17 mouse cellular contexts compared by ENCODE assay signal in the genomic region with DNA sequence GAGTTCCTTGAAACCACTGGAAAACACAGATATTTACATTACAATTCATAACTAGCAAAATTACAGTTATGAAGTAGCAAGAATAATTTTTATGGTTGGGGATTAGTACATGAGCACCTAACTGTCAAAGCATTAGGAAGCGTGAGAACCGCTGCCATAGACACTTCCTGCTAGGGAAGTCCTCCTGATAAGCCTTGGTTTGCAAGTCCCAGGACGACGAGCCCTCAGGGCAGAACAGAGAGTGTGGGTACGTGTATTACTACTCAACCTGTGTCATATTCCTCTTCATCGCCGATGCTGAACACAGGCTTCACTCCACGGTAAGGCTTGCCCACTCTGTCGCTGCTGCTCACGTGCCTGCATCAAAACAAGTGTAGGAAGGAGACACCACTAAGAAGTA. TPM values are rescaled to one million over a fixed set of nuclear protein-coding genes. Genes with fewer than 3 reads are reported as not detected.
DNase-seq lines count a peak whose midpoint lies in the region; ATAC-seq lines count a peak whose summit lies in the region.
"Had no signal": no experiment of that assay in that cellular context is flagged by ENCODE, and none has a peak within 500 bp of the region (broad histone marks: within the 10 kb centered on the region; RNA-seq: fewer than 3 reads in every experiment).

No protein-coding gene starts in this region.

- H3K4me3 ChIP-seq in forebrain, embryonic 13.5 days: no peak overlapping the region
- no peak overlapping the region for H3K4me3 ChIP-seq in forebrain, embryonic 10.5 days
- no peak overlapping the region for H3K4me3 ChIP-seq in heart, embryonic 12.5 days
- no peak overlapping the region for H3K4me3 ChIP-seq in kidney, embryonic 14.5 days (ENCODE audit: low read length)
- H3K4me3 ChIP-seq: embryonic facial prominence, embryonic 10.5 days; embryonic facial prominence, embryonic 12.5 days; erythroblast, embryonic 14.5 days had no signal

- no peak overlapping the region for H3K4me2 ChIP-seq in forebrain, embryonic 13.5 days
- no peak overlapping the region for H3K4me2 ChIP-seq in heart, embryonic 12.5 days
- H3K4me2 ChIP-seq in kidney, embryonic 14.5 days (replicated peaks; ENCODE audit: low read depth, low read length): no peak overlapping the region
- H3K4me2 ChIP-seq: embryonic facial prominence, embryonic 12.5 days had no signal

- no peak overlapping the region for H3K9ac ChIP-seq in forebrain, embryonic 13.5 days
- no peak overlapping the region for H3K9ac ChIP-seq in heart, embryonic 12.5 days
- no peak overlapping the region for H3K9ac ChIP-seq in kidney, embryonic 14.5 days (ENCODE audit: low read depth, low read length)
- H3K9ac ChIP-seq: embryonic facial prominence, embryonic 12.5 days had no signal

- peaks cover 28% of the 10 kb centered on the region for H3K36me3 ChIP-seq in forebrain, embryonic 13.5 days (ENCODE audit: poor library complexity, severe bottlenecking)
- peaks cover 34% of the 10 kb centered on the region for H3K36me3 ChIP-seq in forebrain, embryonic 10.5 days (replicated peaks)
- peaks cover 62% of the 10 kb centered on the region for H3K36me3 ChIP-seq in heart, embryonic 12.5 days
- H3K36me3 ChIP-seq in kidney, embryonic 14.5 days (ENCODE audit: control insufficient read depth, insufficient read depth, low read length): peaks cover 34% of the 10 kb centered on the region

- H3K27ac ChIP-seq in forebrain, embryonic 13.5 days: no peak overlapping the region
- H3K27ac ChIP-seq in forebrain, embryonic 10.5 days: no peak overlapping the region
- H3K27ac ChIP-seq in heart, embryonic 12.5 days (ENCODE audit: poor library complexity, severe bottlenecking): no peak overlapping the region
- H3K27ac ChIP-seq in kidney, embryonic 14.5 days (ENCODE audit: low read depth, low read length): no peak overlapping the region
- H3K27ac ChIP-seq: embryonic facial prominence, embryonic 10.5 days; embryonic facial prominence, embryonic 12.5 days had no signal

- no peaks in the 10 kb centered on the region for H3K27me3 ChIP-seq in forebrain, embryonic 13.5 days
- H3K27me3 ChIP-seq in forebrain, embryonic 10.5 days (ENCODE audit: poor library complexity, severe bottlenecking): no peaks in the 10 kb centered on the region
- H3K27me3 ChIP-seq in heart, embryonic 12.5 days (replicated peaks): no peaks in the 10 kb centered on the region
- H3K27me3 ChIP-seq in kidney, embryonic 14.5 days (ENCODE audit: control insufficient read depth, insufficient read depth, low read length): no peaks in the 10 kb centered on the region
- H3K27me3 ChIP-seq: CH12.LX; embryonic facial prominence, embryonic 12.5 days; Patski had no signal

- DNase-seq in forebrain, embryonic 10.5 days (ENCODE audit: extremely low spot score, low spot score): no peak
- DNase-seq in heart, adult 11 months: peak; percentile 68
- no peak for DNase-seq in natural killer cell, adult 2 months (ENCODE audit: low spot score in 2 of 2)
- DNase-seq: adrenal gland, postnatal 25 days; cerebellum, adult 9-11 months had no signal

- 0 out of 2 replicates have a peak, but pooled peaks have one; percentile 8 for ATAC-seq in forebrain, embryonic 13.5 days
- ATAC-seq in heart, embryonic 12.5 days (ENCODE audit: insufficient number of reproducible peaks, low FRiP score): no peak
- ATAC-seq in common myeloid progenitor, adult 5-6 weeks (replicated peaks; ENCODE audit: low read depth, poor library complexity, severe bottlenecking): peak; percentile 67; the same call in 1 of the 2 replicates
- ATAC-seq in inflammation-experienced regulatory T-cells, adult 6 months: peak; percentile 10
- no peak for ATAC-seq in kidney, embryonic 14.5 days (ENCODE audit: low FRiP score, low TSS enrichment)
- ATAC-seq: forebrain, embryonic 14.5 days; Patski had no signal

- 92% methylated on average over 10 of the region's 10 CpGs for WGBS in forebrain, embryonic 13.5 days
- WGBS in forebrain, embryonic 10.5 days: 90% methylated on average over 10 of the region's 10 CpGs
- WGBS in heart, embryonic 12.5 days: 73% methylated on average over 10 of the region's 10 CpGs
- 90% methylated on average over 10 of the region's 10 CpGs for WGBS in kidney, embryonic 14.5 days

- no peaks in the 10 kb centered on the region for H3K4me1 ChIP-seq in forebrain, embryonic 13.5 days
- peaks cover 4% of the 10 kb centered on the region; the same call in 1 of the 2 replicates for H3K4me1 ChIP-seq in forebrain, embryonic 10.5 days
- H3K4me1 ChIP-seq in heart, embryonic 12.5 days (replicated peaks): no peaks in the 10 kb centered on the region
- H3K4me1 ChIP-seq in kidney, embryonic 14.5 days (ENCODE audit: control insufficient read depth, insufficient read depth, low read length): no peaks in the 10 kb centered on the region
- H3K4me1 ChIP-seq: embryonic facial prominence, embryonic 10.5 days; embryonic facial prominence, embryonic 12.5 days had no signal

- no peaks in the 10 kb centered on the region for H3K9me3 ChIP-seq in forebrain, embryonic 13.5 days (replicated peaks)
- H3K9me3 ChIP-seq in forebrain, embryonic 10.5 days: no peaks in the 10 kb centered on the region
- H3K9me3 ChIP-seq in heart, embryonic 12.5 days (replicated peaks): no peaks in the 10 kb centered on the region
- H3K9me3 ChIP-seq in kidney, embryonic 14.5 days (ENCODE audit: control insufficient read depth, low read length): no peaks in the 10 kb centered on the region
- H3K9me3 ChIP-seq: embryonic facial prominence, embryonic 10.5 days; embryonic facial prominence, embryonic 12.5 days; G1E had no signal

RNA-seq across cellular contexts. Expression of a gene that starts 10.5 kb away (rescaled TPM):
- polyA plus RNA-seq in forebrain, embryonic 13.5 days (2015; fragmentation: Nextera tagmentation; extraction: Ambion mirVana): 45.4 and 51.9 TPM in 2 replicates
- polyA plus RNA-seq in forebrain, embryonic 10.5 days (2016; fragmentation: Nextera tagmentation; extraction: Ambion mirVana): 59.1 and 62.6 TPM in 2 replicates
- polyA plus RNA-seq in heart, embryonic 12.5 days (2016; fragmentation: Nextera tagmentation; extraction: Ambion mirVana): 39.7 and 40.8 TPM in 2 replicates
- 33.5 and 37.7 TPM in 2 replicates for total RNA-seq in common myeloid progenitor, adult 5-6 weeks (2017)
- 10 to 100 TPM; 28.0 to 37.5 (median 37.5) TPM for polyA plus RNA-seq in inflammation-experienced regulatory T-cells, adult 6 months (2017; shearing (Covaris generic))
- polyA plus RNA-seq in kidney, embryonic 14.5 days (2014; fragmentation: Nextera tagmentation; extraction: Ambion mirVana): 90.9 and 101 TPM in 2 replicates

RNA-seq across cellular contexts. Expression of a gene that starts 53.6 kb away (rescaled TPM):
- 26.5 and 27.4 TPM in 2 replicates for polyA plus RNA-seq in forebrain, embryonic 13.5 days (2015; fragmentation: Nextera tagmentation; extraction: Ambion mirVana)
- 18.2 and 18.8 TPM in 2 replicates for polyA plus RNA-seq in forebrain, embryonic 10.5 days (2016; fragmentation: Nextera tagmentation; extraction: Ambion mirVana)
- 20.6 and 25.3 TPM in 2 replicates for polyA plus RNA-seq in heart, embryonic 12.5 days (2016; fragmentation: Nextera tagmentation; extraction: Ambion mirVana)
- total RNA-seq in common myeloid progenitor, adult 5-6 weeks (2017): 34.9 and 73.0 TPM in 2 replicates
- 10 to 100 TPM; 19.6 to 46.0 (median 28.1) TPM for polyA plus RNA-seq in inflammation-experienced regulatory T-cells, adult 6 months (2017; shearing (Covaris generic))
- 28.1 and 31.2 TPM in 2 replicates for polyA plus RNA-seq in kidney, embryonic 14.5 days (2014; fragmentation: Nextera tagmentation; extraction: Ambion mirVana)

RNA-seq across cellular contexts. Expression of a gene that starts 56.2 kb away (rescaled TPM):
- 43.2 and 47.2 TPM in 2 replicates for polyA plus RNA-seq in forebrain, embryonic 13.5 days (2015; fragmentation: Nextera tagmentation; extraction: Ambion mirVana)
- 50.2 and 52.2 TPM in 2 replicates for polyA plus RNA-seq in forebrain, embryonic 10.5 days (2016; fragmentation: Nextera tagmentation; extraction: Ambion mirVana)
- polyA plus RNA-seq in heart, embryonic 12.5 days (2016; fragmentation: Nextera tagmentation; extraction: Ambion mirVana): 57.2 and 58.3 TPM in 2 replicates
- total RNA-seq in common myeloid progenitor, adult 5-6 weeks (2017): 77.1 and 83.1 TPM in 2 replicates
- polyA plus RNA-seq in inflammation-experienced regulatory T-cells, adult 6 months (2017; shearing (Covaris generic)): 10 to 100 TPM; 10.8 to 14.7 (median 11.7) TPM
- 47.0 and 63.7 TPM in 2 replicates for polyA plus RNA-seq in kidney, embryonic 14.5 days (2014; fragmentation: Nextera tagmentation; extraction: Ambion mirVana)

Comparison
In these comparisons a context has a peak if more than half of its experiments do, and no peak if none do; other contexts are left out.
1. ATAC-seq: peak in forebrain, embryonic 13.5 days (single experiment), common myeloid progenitor, adult 5-6 weeks (single experiment) and inflammation-experienced regulatory T-cells, adult 6 months (single experiment); none in heart, embryonic 12.5 days (single experiment) and kidney, embryonic 14.5 days (single experiment).